Mouse (Mus musculus) heart, embryonic 15.5 days (tissue): ENCODE measurements around the gene Catsperg1. TPM values are rescaled to one million over a fixed set of nuclear protein-coding genes. Genes with fewer than 3 reads are reported as not detected.
"Not testable (repeated sequence)": the region's sequence is repeated elsewhere in the genome, so short reads cannot be mapped to it uniquely, and the experiment has no call there.

ENCODE experiments used
- ATAC-seq: fragments of 200-750 bp; cut with Nextera tagmentation; replicated peaks from 2 replicates; pipeline ENCODE4 v1.8.0; 2017; ENCODE audit warnings: low read depth, moderate TSS enrichment; ENCODE audit not compliant: insufficient number of reproducible peaks, insufficient read depth, low FRiP score
- H3K27ac ChIP-seq: fragments of 300-500 bp; sonication (generic); 2 replicates; pipeline ENCODE4 v1.5.1; 2015; ENCODE audit warnings: mild to moderate bottlenecking, inconsistent platforms
- H3K27me3 ChIP-seq: fragments of 300-500 bp; sonication (generic); 2 replicates; pipeline ENCODE4 v1.6.1; 2015; ENCODE audit warnings: inconsistent platforms
- H3K36me3 ChIP-seq: fragments of 300-500 bp; sonication (generic); 2 replicates; pipeline ENCODE4 v1.6.1; 2015; ENCODE audit warnings: mild to moderate bottlenecking, inconsistent platforms
- H3K4me1 ChIP-seq: fragments of 300-500 bp; sonication (generic); replicated peaks from 2 replicates; pipeline ENCODE4 v1.6.1; 2015; ENCODE audit warnings: inconsistent platforms
- H3K4me2 ChIP-seq: fragments of 300-500 bp; sonication (generic); 2 replicates; pipeline ENCODE4 v1.6.1; 2015; ENCODE audit warnings: inconsistent platforms, mild to moderate bottlenecking, moderate library complexity
- H3K4me3 ChIP-seq: fragments of 300-500 bp; sonication (generic); 2 replicates; pipeline ENCODE4 v1.5.1; 2015; ENCODE audit warnings: mild to moderate bottlenecking, inconsistent platforms
- H3K9ac ChIP-seq: fragments of 300-500 bp; sonication (generic); 2 replicates; pipeline ENCODE4 v1.6.1; 2015; ENCODE audit warnings: mild to moderate bottlenecking, inconsistent platforms
- H3K9me3 ChIP-seq: fragments of 300-500 bp; sonication (generic); replicated peaks from 2 replicates; pipeline ENCODE4 v1.6.1; 2016; ENCODE audit warnings: inconsistent platforms
- WGBS: fragments of 180-500 bp; shearing (Covaris S2); methylation state at CpG from one replicate; pipeline ENCODE4 v1.1.7; 2015; ENCODE audit warnings: mixed read lengths; 5-methylcytosine and 5-hydroxymethylcytosine counted together
- polyA plus RNA-seq: library from polyadenylated mRNA; unstranded; fragments of >200 nt; fragmentation: Nextera tagmentation; extraction: Ambion mirVana; gene quantifications from 2 replicates; pipeline ENCODE4 v1.2.1, GENCODE M21; 2015

Catsperg1 gene
- polyA plus RNA-seq, 1 experiment from 2014 or later = 0.25 TPM

GRCm38 (mm10) chr7:29230560-29230959 is 16.7 kb upstream of the Catsperg1 start:
- Histone ChIP-seq H3K4me3 (no peak overlapping the region), H3K9me3 (no peaks in the 10 kb centered on the region), H3K27me3 (peaks cover 6% of the 10 kb centered on the region; the same call in 1 of the 2 replicates), H3K4me2 (peak overlapping the region; percentile 83; the same call in 1 of the 2 replicates), H3K27ac (0 out of 2 replicates have a peak overlapping the region, but pooled peaks have one; percentile 3), H3K9ac (no peak overlapping the region), H3K4me1 (peaks cover 24% of the 10 kb centered on the region), H3K36me3 (no peaks in the 10 kb centered on the region)
- ATAC-seq = no peak
- WGBS = 26% methylated on average over 3 of the region's 3 CpGs

GRCm38 (mm10) chr7:29228202-29228601 is 14.4 kb upstream of the Catsperg1 start:
- no peak for ATAC-seq

GRCm38 (mm10) chr7:29225520-29225919 is 11.7 kb upstream of the Catsperg1 start:
- H3K4me2 ChIP-seq = no peak overlapping the region
- H3K4me1 ChIP-seq = peaks cover 6% of the 10 kb centered on the region; the same call in 1 of the 2 replicates
- no peak overlapping the region for H3K4me3 ChIP-seq
- H3K27me3 ChIP-seq = no peaks in the 10 kb centered on the region
- ATAC-seq = no peak
- no peak overlapping the region for H3K27ac ChIP-seq
- no peaks in the 10 kb centered on the region for H3K9me3 ChIP-seq
- no peaks in the 10 kb centered on the region; the same call in 1 of the 2 replicates for H3K36me3 ChIP-seq
- 70% methylated on average over 13 of the region's 13 CpGs for WGBS
- H3K9ac ChIP-seq = no peak overlapping the region

More at GRCm38 (mm10) chr7:29228202-29228601, 14.4 kb upstream of the Catsperg1 start:
- no peaks in the 10 kb centered on the region for H3K9me3 ChIP-seq
- peaks cover 16% of the 10 kb centered on the region for H3K4me1 ChIP-seq
- H3K9ac ChIP-seq = no peak overlapping the region
- peaks cover 6% of the 10 kb centered on the region; the same call in 1 of the 2 replicates for H3K27me3 ChIP-seq
- 58% methylated on average over 4 of the region's 4 CpGs for WGBS
- no peak overlapping the region for H3K4me2 ChIP-seq
- H3K4me3 ChIP-seq = no peak overlapping the region
- H3K27ac ChIP-seq = no peak overlapping the region
- H3K36me3 ChIP-seq = no peaks in the 10 kb centered on the region

- H3K27ac ChIP-seq = no peak overlapping the region
- no peak overlapping the region for H3K4me3 ChIP-seq
- 20% methylated on average over 16 of the region's 16 CpGs for WGBS
Observed at GRCm38 (mm10) chr7:29224756-29225394, 11.0 kb upstream of the Catsperg1 start.

GRCm38 (mm10) chr7:29214846-29215245 is 1.0 kb upstream of the Catsperg1 start:
- H3K4me1 ChIP-seq = peaks cover 7% of the 10 kb centered on the region; the same call in 1 of the 2 replicates
- H3K9ac ChIP-seq = no peak overlapping the region
- no peak overlapping the region for H3K4me3 ChIP-seq
- H3K9me3 ChIP-seq = peaks cover 5% of the 10 kb centered on the region; the same call in 1 of the 2 replicates
- 38% methylated on average over 15 of the region's 15 CpGs for WGBS
- H3K27me3 ChIP-seq = peaks cover 13% of the 10 kb centered on the region
- no peak overlapping the region for H3K27ac ChIP-seq
- peaks cover 1% of the 10 kb centered on the region; the same call in 1 of the 2 replicates for H3K36me3 ChIP-seq
- ATAC-seq = no peak
- H3K4me2 ChIP-seq = no peak overlapping the region

More at GRCm38 (mm10) chr7:29224756-29225394, 11.0 kb upstream of the Catsperg1 start:
- no peak for ATAC-seq
- Histone ChIP-seq H3K9ac (no peak overlapping the region), H3K27me3 (no peaks in the 10 kb centered on the region), H3K36me3 (peaks cover 2% of the 10 kb centered on the region; the same call in 1 of the 2 replicates), H3K4me1 (peaks cover 6% of the 10 kb centered on the region; the same call in 1 of the 2 replicates), H3K4me2 (no peak overlapping the region), H3K9me3 (peaks cover 4% of the 10 kb centered on the region; the same call in 1 of the 2 replicates)

GRCm38 (mm10) chr7:29214236-29214635 is 401 bp upstream of the Catsperg1 start:
- 70% methylated on average over 2 of the region's 2 CpGs for WGBS
- ATAC-seq = no peak
- Histone ChIP-seq H3K4me2 (no peak overlapping the region), H3K9ac (no peak overlapping the region), H3K27ac (no peak overlapping the region), H3K4me3 (no peak overlapping the region), H3K27me3 (peaks cover 13% of the 10 kb centered on the region), H3K36me3 (no peaks in the 10 kb centered on the region; the same call in 1 of the 2 replicates), H3K9me3 (peaks cover 2% of the 10 kb centered on the region; the same call in 1 of the 2 replicates), H3K4me1 (peaks cover 7% of the 10 kb centered on the region; the same call in 1 of the 2 replicates)

- peak overlapping the region; percentile 62; the same call in 1 of the 2 replicates for H3K4me2 ChIP-seq
- H3K4me3 ChIP-seq = peak overlapping the region; percentile 49; the same call in 1 of the 2 replicates
- ATAC-seq, H3K9ac ChIP-seq, H3K27ac ChIP-seq, H3K36me3 ChIP-seq, H3K4me1 ChIP-seq, H3K9me3 ChIP-seq: not testable (repeated sequence)
- 22% methylated on average over 40 of the region's 40 CpGs for WGBS
- peaks cover 13% of the 10 kb centered on the region for H3K27me3 ChIP-seq
Observed at GRCm38 (mm10) chr7:29212775-29213560, 867 bp downstream of the Catsperg1 start.

GRCm38 (mm10) chr7:29212199-29212765 is 1.6 kb downstream of the Catsperg1 start:
- peaks cover 13% of the 10 kb centered on the region for H3K27me3 ChIP-seq
- no peaks in the 10 kb centered on the region; the same call in 1 of the 2 replicates for H3K36me3 ChIP-seq
- H3K9me3 ChIP-seq = peaks cover 2% of the 10 kb centered on the region; the same call in 1 of the 2 replicates
- ATAC-seq = no peak
- 17% methylated on average over 26 of the region's 26 CpGs for WGBS
- H3K4me2 ChIP-seq = peak overlapping the region; percentile 62
- H3K4me3 ChIP-seq = peak overlapping the region; percentile 49
- H3K9ac ChIP-seq = no peak overlapping the region
- peaks cover 7% of the 10 kb centered on the region; the same call in 1 of the 2 replicates for H3K4me1 ChIP-seq
- H3K27ac ChIP-seq = no peak overlapping the region

GRCm38 (mm10) chr7:29211415-29212198 is 2.2 kb downstream of the Catsperg1 start:
- 5% methylated on average over 34 of the region's 34 CpGs for WGBS
- ATAC-seq = peak; percentile 77
- H3K27ac ChIP-seq = peak overlapping the region; percentile 58
- no peaks in the 10 kb centered on the region; the same call in 1 of the 2 replicates for H3K36me3 ChIP-seq
- H3K4me3 ChIP-seq = peak overlapping the region; percentile 49
- peaks cover under 1% of the 10 kb centered on the region; the same call in 1 of the 2 replicates for H3K9me3 ChIP-seq
- H3K4me2 ChIP-seq = peak overlapping the region; percentile 62
- no peak overlapping the region for H3K9ac ChIP-seq
- H3K4me1 ChIP-seq = peaks cover 7% of the 10 kb centered on the region; the same call in 1 of the 2 replicates
- peaks cover 13% of the 10 kb centered on the region for H3K27me3 ChIP-seq

GRCm38 (mm10) chr7:29211013-29211412 is 2.8 kb downstream of the Catsperg1 start:
- H3K36me3 ChIP-seq, H3K9me3 ChIP-seq, H3K9ac ChIP-seq, H3K4me1 ChIP-seq: not testable (repeated sequence)
- Histone ChIP-seq H3K27me3 (peaks cover 13% of the 10 kb centered on the region), H3K27ac (peak overlapping the region; percentile 58), H3K4me3 (peak overlapping the region; percentile 49), H3K4me2 (peak overlapping the region; percentile 62)
- ATAC-seq = peak; percentile 19; the same call in 1 of the 2 replicates
- WGBS = 27% methylated on average over 15 of the region's 15 CpGs
